Mouse (Mus musculus): ENCODE measurements around the gene Mmaa. TPM values are rescaled to one million over a fixed set of nuclear protein-coding genes. Genes with fewer than 3 reads are reported as not detected.

The Mmaa gene
- polyA plus RNA-seq, 1 experiment = 0.39 TPM

DNA sequence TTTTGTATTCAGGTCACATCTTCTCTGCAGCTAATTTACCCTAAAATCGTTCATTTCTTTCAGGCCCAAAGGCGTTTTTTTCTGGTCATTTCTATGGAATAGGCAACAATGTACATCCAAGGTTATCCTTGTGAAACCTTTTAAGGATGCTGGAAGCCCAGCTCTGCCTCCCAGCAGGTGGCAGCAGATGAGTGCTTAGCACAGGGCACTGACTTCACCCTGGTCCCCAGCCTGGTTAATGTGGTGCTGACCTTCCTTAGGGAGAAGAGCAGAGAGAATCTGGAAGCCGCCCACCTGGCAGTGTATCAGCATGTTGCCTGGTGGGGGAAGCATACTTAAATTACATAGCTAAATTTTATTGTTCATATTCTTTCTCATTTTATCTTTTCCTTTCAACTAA, 3.0 kb upstream of the Mmaa start:
- no peak for TF ChIP-seq GATA1 (IDR thresholded peaks at IDR 0.05; ENCODE audit: low read length)

- no peak for TF ChIP-seq GATA1 (IDR thresholded peaks at IDR 0.05; ENCODE audit: low read length)
These were observed 754 bp upstream of the Mmaa start for GRCm38 (mm10) chr8:79295276-79296105.

DNA sequence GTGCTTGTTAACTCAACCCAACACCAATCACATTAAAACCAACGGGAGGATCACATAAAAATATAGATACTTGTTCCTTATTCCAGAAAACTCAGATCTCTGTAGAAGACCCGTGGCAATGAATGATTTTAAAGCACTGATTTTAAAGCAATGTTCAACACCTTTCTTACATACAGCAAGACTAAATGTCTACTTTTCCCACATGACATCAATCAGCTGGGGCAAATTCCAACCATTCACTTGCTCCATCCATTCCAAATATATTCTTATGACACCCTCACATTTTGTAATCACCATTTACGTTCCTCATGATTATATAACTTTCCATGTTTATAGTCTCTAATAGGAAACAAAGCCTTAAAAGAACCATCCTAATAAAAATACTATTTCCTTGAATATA, 896 bp downstream of the Mmaa start:
- no peak for TF ChIP-seq GATA1 (IDR thresholded peaks at IDR 0.05; ENCODE audit: low read length)

DNA sequence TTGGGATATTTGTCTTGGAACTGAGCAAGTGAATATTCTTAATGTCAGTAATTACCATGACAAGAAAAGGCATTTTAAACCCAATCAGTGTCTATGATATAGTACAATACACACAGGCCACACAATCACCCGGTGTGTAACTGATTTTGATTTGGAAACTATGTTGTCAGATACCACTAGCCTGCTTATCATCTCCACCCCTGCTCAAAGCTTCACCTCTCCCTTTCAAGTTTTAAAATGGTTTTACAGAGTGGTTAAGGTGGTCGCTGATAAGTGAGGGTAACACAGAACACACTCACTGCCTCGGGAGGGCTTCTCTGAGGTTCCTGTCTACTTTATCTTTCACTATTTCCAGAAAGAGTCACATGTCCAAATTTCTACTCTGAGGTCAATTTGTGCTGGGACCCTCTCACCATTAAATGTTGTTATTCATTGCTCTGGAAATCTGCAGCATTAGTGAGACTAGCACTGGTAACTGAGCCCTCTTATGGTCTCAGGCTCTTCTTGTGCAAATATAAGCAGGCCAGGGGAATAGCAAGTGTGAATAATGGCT, 1.9 kb downstream of the Mmaa start:
- TF ChIP-seq GATA1 (IDR thresholded peaks at IDR 0.05; ENCODE audit: low read length) = no peak

DNA sequence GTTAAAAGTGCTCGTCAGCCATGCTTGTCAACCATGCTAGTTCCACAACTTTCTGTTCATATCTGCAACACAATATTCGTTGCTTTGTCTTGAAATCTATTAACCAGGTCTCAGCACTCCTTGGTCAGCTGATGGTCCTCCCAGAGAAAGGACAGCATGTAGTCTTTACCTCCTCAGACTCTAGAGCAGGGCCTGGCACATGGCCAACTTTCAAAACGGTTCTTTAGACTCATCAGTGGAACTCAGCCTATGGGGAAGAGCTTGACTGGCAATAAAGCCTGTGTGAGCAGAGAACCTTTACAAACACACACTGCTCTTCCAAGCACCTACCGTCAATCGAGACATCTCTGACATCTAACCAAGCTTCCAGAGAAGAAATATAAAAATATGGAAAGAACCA, 5.1 kb downstream of the Mmaa start:
- no peak for TF ChIP-seq GATA1 (IDR thresholded peaks at IDR 0.05; ENCODE audit: low read length)

DNA sequence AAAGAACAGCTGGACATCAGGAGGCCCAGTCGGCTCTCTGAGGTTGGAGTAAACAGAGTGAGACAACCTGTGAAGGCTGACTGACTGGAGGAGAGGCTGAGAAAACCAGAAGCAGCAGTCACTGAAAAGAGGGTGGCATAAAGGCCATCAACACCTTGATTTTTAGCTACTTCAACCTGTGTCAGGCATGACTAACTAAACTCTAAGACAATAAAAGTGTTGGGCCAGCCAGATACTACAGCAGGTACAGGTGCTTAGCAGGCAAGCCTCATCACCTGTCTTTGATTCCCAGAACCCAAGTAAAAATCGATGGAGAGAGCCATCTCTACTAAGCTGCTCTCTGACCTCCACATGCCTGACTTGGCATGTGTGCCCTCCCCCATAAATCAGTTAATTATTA, 6.1 kb downstream of the Mmaa start:
- no peak for TF ChIP-seq GATA1 (IDR thresholded peaks at IDR 0.05; ENCODE audit: low read length)

DNA sequence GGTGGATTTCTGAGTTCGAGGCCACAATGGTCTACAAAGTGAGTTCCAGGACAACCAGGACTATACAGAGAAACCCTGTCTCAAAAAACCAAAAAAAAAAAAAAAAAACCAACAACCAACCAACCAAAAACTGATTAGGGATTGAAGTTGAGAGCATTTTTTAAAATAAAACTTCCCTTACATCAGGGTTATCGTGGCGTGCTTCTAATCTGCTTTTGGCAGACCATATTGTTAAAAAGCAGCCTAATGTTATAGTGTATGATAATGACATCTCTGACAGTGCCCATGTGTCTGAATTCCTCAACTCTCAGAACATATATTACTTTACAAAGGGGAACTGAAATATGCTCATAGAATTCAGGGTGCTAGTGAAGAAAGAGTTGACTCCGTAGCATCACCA, 6.5 kb downstream of the Mmaa start:
- no peak for TF ChIP-seq GATA1 (IDR thresholded peaks at IDR 0.05; ENCODE audit: low read length)

GRCm38 (mm10) chr8:79286424-79286823, 8.3 kb downstream of the Mmaa start:
- no peak for TF ChIP-seq GATA1 (IDR thresholded peaks at IDR 0.05; ENCODE audit: low read length)

GRCm38 (mm10) chr8:79284626-79285025, 10.1 kb downstream of the Mmaa start:
- no peak for TF ChIP-seq GATA1 (IDR thresholded peaks at IDR 0.05; ENCODE audit: low read length)

GRCm38 (mm10) chr8:79281376-79281890, 13.3 kb downstream of the Mmaa start:
- no peak for TF ChIP-seq GATA1 (IDR thresholded peaks at IDR 0.05; ENCODE audit: low read length)

GRCm38 (mm10) chr8:79277264-79277870, 17.4 kb downstream of the Mmaa start:
- no peak for TF ChIP-seq GATA1 (IDR thresholded peaks at IDR 0.05; ENCODE audit: low read length)

- no peak for TF ChIP-seq GATA1 (IDR thresholded peaks at IDR 0.05; ENCODE audit: low read length)
These were observed 19.8 kb downstream of the Mmaa start for GRCm38 (mm10) chr8:79274940-79275339.

- no peak for TF ChIP-seq GATA1 (IDR thresholded peaks at IDR 0.05; ENCODE audit: low read length)
These were observed 21.0 kb downstream of the Mmaa start for GRCm38 (mm10) chr8:79273776-79274175.

DNA sequence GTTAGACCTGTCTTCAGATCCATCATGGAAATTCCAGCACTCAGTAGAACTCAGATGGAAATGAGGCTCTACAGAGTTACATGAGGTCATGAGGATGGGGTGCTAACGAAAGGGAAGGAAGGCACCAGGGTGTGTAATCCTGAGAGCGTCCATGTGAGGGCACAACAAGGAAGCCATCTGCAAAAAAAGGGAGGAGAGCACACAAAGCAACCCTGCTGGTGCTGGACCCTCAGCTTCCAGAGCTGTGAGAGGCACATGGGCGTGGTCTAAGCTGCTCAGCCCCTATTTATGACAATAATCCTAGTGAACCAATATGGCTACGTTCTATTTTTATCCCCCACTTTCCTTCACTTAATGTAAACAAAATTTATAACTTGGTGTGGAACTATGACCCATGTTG, 22.1 kb downstream of the Mmaa start:
- no peak for TF ChIP-seq GATA1 (IDR thresholded peaks at IDR 0.05; ENCODE audit: low read length)

DNA sequence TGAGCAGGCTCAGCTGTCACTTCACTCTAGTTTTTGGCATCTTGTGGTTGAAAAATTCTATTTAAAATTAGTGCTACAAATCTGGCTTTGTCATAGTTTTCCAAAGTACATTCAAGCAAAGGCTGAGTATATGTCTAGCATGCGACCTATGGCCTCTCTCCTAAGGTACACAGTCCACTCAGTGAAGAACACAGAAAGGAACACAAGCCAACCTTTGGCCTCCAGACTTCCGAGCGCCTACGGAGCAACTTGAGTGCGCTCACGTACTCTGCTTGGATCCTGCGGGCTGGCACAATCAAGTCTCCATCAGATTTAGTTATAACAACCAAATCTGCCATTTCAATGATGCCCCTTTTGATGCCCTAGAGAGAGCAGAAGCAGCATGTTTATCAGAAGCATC, 25.8 kb downstream of the Mmaa start:
- no peak for TF ChIP-seq GATA1 (IDR thresholded peaks at IDR 0.05; ENCODE audit: low read length)

GRCm38 (mm10) chr8:79261920-79262319, 32.8 kb downstream of the Mmaa start:
- TF ChIP-seq GATA1 (IDR thresholded peaks at IDR 0.05; ENCODE audit: low read length) = no peak

All from G1E-ER4 (cell line).